Mouse (Mus musculus): ENCODE measurements at regions not wholly inside any gene's neighbourhood (a gene's known extent, or its start where the extent isn't known, plus 50 kb on each side); places are given as distances from the start of the nearest gene placed in this dataset.
A peak's percentile ranks its signal among the peaks of the same experiment; 100 is the strongest.

DNA sequence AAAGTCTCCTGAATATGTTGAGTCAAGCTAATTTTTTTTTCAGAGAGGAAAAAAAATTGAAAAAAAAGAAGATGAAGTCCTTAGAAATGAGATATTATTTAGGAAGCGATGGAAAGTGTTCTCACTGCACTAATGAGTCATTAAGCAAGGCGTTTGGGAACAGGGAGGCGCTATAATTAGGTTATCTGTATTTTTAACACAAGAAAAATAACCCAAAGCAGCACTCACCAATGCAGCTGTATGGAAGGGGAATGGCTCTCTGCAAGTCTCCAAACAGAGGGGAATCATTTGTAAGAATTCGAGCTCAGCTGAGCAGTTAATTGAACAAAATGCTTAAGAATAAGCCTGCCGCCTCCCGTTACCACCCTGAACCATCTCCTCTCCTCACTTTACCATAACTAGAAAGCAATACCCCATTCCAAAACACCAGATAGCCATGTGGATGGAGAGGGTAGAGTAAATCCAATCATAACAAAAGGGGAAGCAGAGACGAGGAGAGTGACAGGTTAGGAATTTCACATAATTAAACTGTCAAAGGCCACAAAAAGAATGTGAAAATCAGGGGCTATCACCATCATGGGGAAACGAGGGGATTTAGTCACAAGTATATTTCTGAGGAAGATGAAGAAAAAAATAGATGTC is 187.5 kb upstream of the Tox3 start:
- Histone ChIP-seq H3K27ac (ENCODE audit: low read depth, low read length) (no peak overlapping the region), H3K4me2 (ENCODE audit: low read length) (no peak overlapping the region), H3K9me3 (ENCODE audit: control insufficient read depth, low read length) (no peaks in the 10 kb centered on the region), H3K4me3 (ENCODE audit: low read length) (no peak overlapping the region), H3K9ac (ENCODE audit: low read depth, low read length) (no peak overlapping the region), H3K4me1 (ENCODE audit: control insufficient read depth, insufficient read depth, low read depth, low read length) (0 out of 2 replicates have a peak, but pooled peaks cover 3% of the 10 kb centered on the region), H3K36me3 (ENCODE audit: control insufficient read depth, insufficient read depth, low read length) (no peaks in the 10 kb centered on the region), H3K27me3 (replicated peaks; ENCODE audit: control insufficient read depth, insufficient read depth, low read length) (no peaks in the 10 kb centered on the region)
- no peak for ATAC-seq
- WGBS, result 40% methylated on average over 8 of the region's 8 CpGs

DNA sequence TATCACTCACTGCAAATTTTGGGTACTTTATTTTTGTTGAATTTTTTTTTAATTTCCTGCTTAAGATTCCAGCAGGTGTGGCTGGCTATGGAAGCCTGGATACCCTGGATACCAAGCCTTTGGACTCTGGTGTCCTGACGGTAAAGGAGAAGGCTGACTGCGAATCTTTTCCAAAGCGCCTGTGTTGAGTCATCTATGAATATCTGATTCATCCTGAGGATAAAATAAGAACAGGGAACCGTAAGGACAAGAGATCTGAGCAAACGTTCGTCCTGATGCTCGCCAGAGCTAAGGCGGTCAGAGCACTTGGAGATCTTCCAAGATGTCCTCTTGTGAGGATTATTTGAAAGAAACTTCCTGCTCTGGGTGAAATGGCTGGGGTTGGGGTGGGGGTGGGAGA is 173.2 kb upstream of the Tox3 start:
- Histone ChIP-seq H3K36me3 (ENCODE audit: control insufficient read depth, insufficient read depth, low read length) (no peaks in the 10 kb centered on the region), H3K9ac (ENCODE audit: low read depth, low read length) (no peak overlapping the region), H3K4me1 (ENCODE audit: control insufficient read depth, insufficient read depth, low read depth, low read length) (peaks cover 6% of the 10 kb centered on the region), H3K27me3 (replicated peaks; ENCODE audit: control insufficient read depth, insufficient read depth, low read length) (no peaks in the 10 kb centered on the region), H3K4me3 (ENCODE audit: low read length) (no peak overlapping the region), H3K4me2 (ENCODE audit: low read length) (no peak overlapping the region), H3K9me3 (ENCODE audit: control insufficient read depth, low read length) (no peaks in the 10 kb centered on the region), H3K27ac (ENCODE audit: low read depth, low read length) (no peak overlapping the region)
- 69% methylated on average over 8 of the region's 8 CpGs for WGBS
- no peak for ATAC-seq

DNA sequence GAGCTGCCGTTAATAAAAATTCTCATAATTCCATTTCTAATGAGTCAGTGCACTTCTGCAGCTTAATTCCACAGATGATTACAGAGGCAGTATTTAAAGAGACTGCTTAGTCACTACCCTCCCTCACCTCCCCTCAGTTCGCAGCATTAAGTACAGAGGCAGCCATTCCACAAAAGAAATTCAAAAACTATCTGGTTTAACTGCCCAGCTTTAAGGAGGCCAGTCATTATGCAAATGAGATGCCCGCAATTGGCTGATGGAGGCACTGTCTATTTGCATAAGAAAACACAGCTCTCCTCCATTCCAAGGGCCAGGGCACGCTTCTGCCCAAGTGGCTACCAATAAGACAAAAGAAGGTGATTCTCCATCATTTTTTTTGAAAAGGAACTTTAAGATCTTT is 172.0 kb upstream of the Tox3 start:
- Histone ChIP-seq H3K4me2 (ENCODE audit: low read length) (no peak overlapping the region), H3K4me3 (ENCODE audit: low read length) (no peak overlapping the region), H3K9ac (ENCODE audit: low read depth, low read length) (no peak overlapping the region), H3K27ac (ENCODE audit: low read depth, low read length) (no peak overlapping the region), H3K9me3 (ENCODE audit: control insufficient read depth, low read length) (no peaks in the 10 kb centered on the region), H3K27me3 (replicated peaks; ENCODE audit: control insufficient read depth, insufficient read depth, low read length) (no peaks in the 10 kb centered on the region), H3K36me3 (ENCODE audit: control insufficient read depth, insufficient read depth, low read length) (no peaks in the 10 kb centered on the region), H3K4me1 (ENCODE audit: control insufficient read depth, insufficient read depth, low read depth, low read length) (peaks cover 6% of the 10 kb centered on the region)
- WGBS, result 14% methylated on average over 4 of the region's 4 CpGs
- peak; percentile 70; the same call in 1 of the 2 replicates for ATAC-seq

- Histone ChIP-seq H3K27ac (ENCODE audit: low read depth, low read length) (no peak overlapping the region), H3K27me3 (replicated peaks; ENCODE audit: control insufficient read depth, insufficient read depth, low read length) (no peaks in the 10 kb centered on the region), H3K4me3 (ENCODE audit: low read length) (no peak overlapping the region), H3K9ac (ENCODE audit: low read depth, low read length) (no peak overlapping the region), H3K9me3 (ENCODE audit: control insufficient read depth, low read length) (no peaks in the 10 kb centered on the region), H3K4me1 (ENCODE audit: control insufficient read depth, insufficient read depth, low read depth, low read length) (peaks cover 6% of the 10 kb centered on the region), H3K36me3 (ENCODE audit: control insufficient read depth, insufficient read depth, low read length) (no peaks in the 10 kb centered on the region), H3K4me2 (ENCODE audit: low read length) (no peak overlapping the region)
- 40% methylated on average over 6 of the region's 6 CpGs for WGBS
- no peak for ATAC-seq
Observed at GRCm38 (mm10) chr8:90519567-90519966, 171.4 kb upstream of the Tox3 start.

GRCm38 (mm10) chr8:90514191-90514590 is 166.0 kb upstream of the Tox3 start:
- Histone ChIP-seq H3K27me3 (replicated peaks; ENCODE audit: control insufficient read depth, insufficient read depth, low read length) (no peaks in the 10 kb centered on the region), H3K36me3 (ENCODE audit: control insufficient read depth, insufficient read depth, low read length) (no peaks in the 10 kb centered on the region), H3K4me2 (ENCODE audit: low read length) (no peak overlapping the region), H3K27ac (ENCODE audit: low read depth, low read length) (no peak overlapping the region), H3K9me3 (ENCODE audit: control insufficient read depth, low read length) (no peaks in the 10 kb centered on the region), H3K4me3 (ENCODE audit: low read length) (no peak overlapping the region), H3K4me1 (ENCODE audit: control insufficient read depth, insufficient read depth, low read depth, low read length) (peaks cover 4% of the 10 kb centered on the region), H3K9ac (ENCODE audit: low read depth, low read length) (no peak overlapping the region)
- no peak for ATAC-seq
- WGBS, result 71% methylated on average over 3 of the region's 3 CpGs

DNA sequence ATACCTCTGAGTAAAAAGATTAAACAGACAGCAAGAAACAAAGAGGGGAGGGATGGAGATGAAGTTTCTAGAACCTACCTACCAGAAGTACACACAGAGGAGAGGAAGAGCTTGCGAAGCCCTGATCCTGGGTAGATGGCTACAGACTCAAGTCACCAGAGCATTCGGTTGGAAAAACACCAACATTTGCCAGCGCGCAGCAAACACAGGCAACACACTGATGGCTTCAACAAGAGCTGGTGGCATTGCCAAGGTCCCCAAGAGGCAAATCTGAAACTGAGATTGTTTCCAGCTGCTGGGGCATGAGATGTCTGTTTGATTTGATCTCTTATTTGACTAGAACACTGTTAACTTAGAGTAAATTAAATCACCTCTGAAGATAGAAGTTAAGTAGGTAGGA is 165.5 kb upstream of the Tox3 start:
- 64% methylated on average over 4 of the region's 4 CpGs for WGBS
- Histone ChIP-seq H3K27me3 (replicated peaks; ENCODE audit: control insufficient read depth, insufficient read depth, low read length) (no peaks in the 10 kb centered on the region), H3K4me2 (ENCODE audit: low read length) (no peak overlapping the region), H3K36me3 (ENCODE audit: control insufficient read depth, insufficient read depth, low read length) (no peaks in the 10 kb centered on the region), H3K4me3 (ENCODE audit: low read length) (no peak overlapping the region), H3K9me3 (ENCODE audit: control insufficient read depth, low read length) (no peaks in the 10 kb centered on the region), H3K4me1 (ENCODE audit: control insufficient read depth, insufficient read depth, low read depth, low read length) (peaks cover 4% of the 10 kb centered on the region), H3K9ac (ENCODE audit: low read depth, low read length) (no peak overlapping the region), H3K27ac (ENCODE audit: low read depth, low read length) (no peak overlapping the region)
- no peak for ATAC-seq

- WGBS, result 32% methylated on average over 8 of the region's 8 CpGs
- Histone ChIP-seq H3K4me2 (ENCODE audit: low read length) (no peak overlapping the region), H3K4me1 (ENCODE audit: control insufficient read depth, insufficient read depth, low read depth, low read length) (peaks cover 4% of the 10 kb centered on the region), H3K9ac (ENCODE audit: low read depth, low read length) (no peak overlapping the region), H3K9me3 (ENCODE audit: control insufficient read depth, low read length) (no peaks in the 10 kb centered on the region), H3K4me3 (ENCODE audit: low read length) (no peak overlapping the region), H3K36me3 (ENCODE audit: control insufficient read depth, insufficient read depth, low read length) (no peaks in the 10 kb centered on the region), H3K27ac (ENCODE audit: low read depth, low read length) (no peak overlapping the region), H3K27me3 (replicated peaks; ENCODE audit: control insufficient read depth, insufficient read depth, low read length) (no peaks in the 10 kb centered on the region)
- ATAC-seq, result peak; percentile 80
Observed at GRCm38 (mm10) chr8:90513102-90513501, 165.0 kb upstream of the Tox3 start.

GRCm38 (mm10) chr8:90512594-90512993 is 164.5 kb upstream of the Tox3 start:
- no peaks in the 10 kb centered on the region for H3K27me3 ChIP-seq (replicated peaks; ENCODE audit: control insufficient read depth, insufficient read depth, low read length)
- WGBS, result 19% methylated on average over 2 of the region's 2 CpGs
- no peak overlapping the region for H3K4me3 ChIP-seq (ENCODE audit: low read length)
- H3K36me3 ChIP-seq (ENCODE audit: control insufficient read depth, insufficient read depth, low read length), result no peaks in the 10 kb centered on the region
- H3K9me3 ChIP-seq (ENCODE audit: control insufficient read depth, low read length), result no peaks in the 10 kb centered on the region
- no peak overlapping the region for H3K4me2 ChIP-seq (ENCODE audit: low read length)
- no peak for ATAC-seq
- H3K27ac ChIP-seq (ENCODE audit: low read depth, low read length), result no peak overlapping the region
- H3K9ac ChIP-seq (ENCODE audit: low read depth, low read length), result no peak overlapping the region
- peaks cover 4% of the 10 kb centered on the region for H3K4me1 ChIP-seq (ENCODE audit: control insufficient read depth, insufficient read depth, low read depth, low read length)

DNA sequence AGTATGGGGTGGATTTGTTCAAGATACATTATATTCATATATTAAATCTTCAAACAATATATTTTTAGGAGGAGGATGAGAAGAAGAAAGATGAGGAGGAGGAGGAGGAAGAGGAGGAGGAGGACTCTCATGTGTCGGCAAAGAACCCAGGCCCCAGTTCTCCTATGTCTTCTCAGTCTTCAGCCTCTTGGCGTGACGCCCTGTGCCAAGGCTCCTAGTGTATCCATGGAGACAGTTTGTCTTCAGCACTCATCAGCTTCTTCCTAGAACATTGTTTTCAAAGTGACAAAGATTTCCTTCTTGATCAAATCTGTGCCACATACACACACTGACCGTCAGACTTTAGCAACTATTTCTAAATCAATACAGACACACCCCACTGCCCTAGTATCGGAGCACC is 156.4 kb upstream of the Tox3 start:
- no peak overlapping the region for H3K27ac ChIP-seq (ENCODE audit: low read depth, low read length)
- no peaks in the 10 kb centered on the region for H3K4me1 ChIP-seq (ENCODE audit: control insufficient read depth, insufficient read depth, low read depth, low read length)
- H3K9me3 ChIP-seq (ENCODE audit: control insufficient read depth, low read length), result no peaks in the 10 kb centered on the region
- H3K4me2 ChIP-seq (ENCODE audit: low read length), result no peak overlapping the region
- 67% methylated on average over 5 of the region's 5 CpGs for WGBS
- H3K9ac ChIP-seq (ENCODE audit: low read depth, low read length), result no peak overlapping the region
- ATAC-seq, result no peak
- no peaks in the 10 kb centered on the region for H3K36me3 ChIP-seq (ENCODE audit: control insufficient read depth, insufficient read depth, low read length)
- no peaks in the 10 kb centered on the region for H3K27me3 ChIP-seq (replicated peaks; ENCODE audit: control insufficient read depth, insufficient read depth, low read length)
- H3K4me3 ChIP-seq (ENCODE audit: low read length), result no peak overlapping the region

DNA sequence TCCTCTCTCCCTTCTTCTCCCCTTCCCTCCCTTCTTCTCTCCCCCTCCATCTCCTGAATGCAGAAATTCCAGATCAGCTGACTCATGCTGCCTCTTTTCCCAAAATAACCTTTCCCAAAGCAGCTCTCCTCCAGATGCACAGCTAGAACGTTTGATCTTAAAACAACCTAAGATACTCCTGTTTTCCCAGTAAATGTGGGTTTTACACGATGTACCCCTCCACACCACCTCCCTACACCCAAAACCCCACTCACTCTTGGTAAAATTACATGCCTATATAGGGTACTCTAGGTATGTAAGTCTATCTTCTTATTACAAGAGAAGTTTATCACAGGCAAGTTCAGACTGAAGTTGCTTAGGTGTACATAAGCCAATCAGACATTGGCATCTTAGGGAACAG is 155.2 kb upstream of the Tox3 start:
- no peak overlapping the region for H3K4me2 ChIP-seq (ENCODE audit: low read length)
- no peaks in the 10 kb centered on the region for H3K36me3 ChIP-seq (ENCODE audit: control insufficient read depth, insufficient read depth, low read length)
- H3K27me3 ChIP-seq (replicated peaks; ENCODE audit: control insufficient read depth, insufficient read depth, low read length), result no peaks in the 10 kb centered on the region
- H3K9ac ChIP-seq (ENCODE audit: low read depth, low read length), result no peak overlapping the region
- H3K4me1 ChIP-seq (ENCODE audit: control insufficient read depth, insufficient read depth, low read depth, low read length), result no peaks in the 10 kb centered on the region
- ATAC-seq, result no peak
- WGBS, result 48% methylated on average over 2 of the region's 2 CpGs
- no peaks in the 10 kb centered on the region for H3K9me3 ChIP-seq (ENCODE audit: control insufficient read depth, low read length)
- no peak overlapping the region for H3K4me3 ChIP-seq (ENCODE audit: low read length)
- H3K27ac ChIP-seq (ENCODE audit: low read depth, low read length), result no peak overlapping the region
